Mouse (Mus musculus): ENCODE data around the gene Iqsec1.

GRCm38 (mm10) chr6:90921259-90921946 lies 67.1 kb downstream of the Iqsec1 start:
- no peak for TF ChIP-seq CTCF (IDR thresholded peaks at IDR 0.05; ENCODE audit: borderline replicate concordance, control insufficient read depth, extremely low read depth, insufficient read depth, low read length, poor library complexity)
- no peak for TF ChIP-seq POLR2A (IDR thresholded peaks at IDR 0.05; ENCODE audit: control insufficient read depth, extremely low read depth, insufficient read depth, low read length, poor library complexity)
